Mouse (Mus musculus) testis, postnatal 14 days (tissue): ENCODE results near the gene Mrpl36.

Experiments
- DNase-seq: peaks from one replicate; pipeline ENCODE4 v3.0.0; 2021; ENCODE audit warnings: low spot score

The Mrpl36 gene

GRCm38 (mm10) chr13:73346743-73347142 is 18.4 kb downstream of the Mrpl36 start:
- no peak for DNase-seq

- no peak for DNase-seq
These were observed 18.9 kb downstream of the Mrpl36 start for GRCm38 (mm10) chr13:73347171-73347570.

- no peak for DNase-seq
These were observed 19.8 kb downstream of the Mrpl36 start for GRCm38 (mm10) chr13:73347922-73348650.

GRCm38 (mm10) chr13:73350741-73351140 is 22.4 kb downstream of the Mrpl36 start:
- no peak for DNase-seq

GRCm38 (mm10) chr13:73351910-73352309 is 23.6 kb downstream of the Mrpl36 start:
- DNase-seq, result no peak

- DNase-seq, result no peak
These were observed 24.2 kb downstream of the Mrpl36 start for GRCm38 (mm10) chr13:73352491-73352890.

- no peak for DNase-seq
These were observed 28.8 kb downstream of the Mrpl36 start for GRCm38 (mm10) chr13:73357106-73357505.

GRCm38 (mm10) chr13:73373367-73373766 is 45.1 kb downstream of the Mrpl36 start:
- DNase-seq, result no peak

GRCm38 (mm10) chr13:73374612-73375011 is 46.3 kb downstream of the Mrpl36 start:
- DNase-seq, result no peak

GRCm38 (mm10) chr13:73377637-73378036 is 49.3 kb downstream of the Mrpl36 start:
- no peak for DNase-seq
